Mouse (Mus musculus): ENCODE results near the gene Olfr78. TPM values are rescaled to one million over a fixed set of nuclear protein-coding genes. Genes with fewer than 3 reads are reported as not detected.

The Olfr78 gene
- total RNA-seq (2022) = under 1 TPM in 3 of 4 experiments, not detected in 1; 0.29 to 0.34 (median 0.32) TPM

DNA sequence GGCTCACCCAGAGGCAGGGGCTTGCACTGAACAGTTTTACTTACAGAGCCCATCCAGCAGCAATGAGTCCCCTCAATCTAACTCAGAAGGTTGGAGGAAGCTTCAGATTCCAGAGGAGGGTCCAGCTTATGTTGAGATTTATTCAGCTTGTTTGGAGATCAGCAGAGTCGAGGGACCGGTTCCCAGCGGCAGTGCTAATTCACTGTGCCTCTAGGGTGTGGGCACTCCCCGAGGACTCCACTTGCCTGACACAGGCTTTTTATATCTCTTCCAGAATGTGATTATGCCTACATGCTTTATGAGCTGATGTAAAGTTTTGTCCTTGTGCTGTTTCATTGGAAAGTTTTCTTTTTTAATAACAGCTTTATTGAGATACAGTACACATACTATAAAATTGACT, at the start of gene Olfr78, which contains the start of gene Olfr560:
Olfr78 (minus strand) TSS at position 206 of the 400 bp plus-strand sequence.
Olfr560 (minus strand) TSS at position 101 of the 400 bp plus-strand sequence.
- DNase-seq (ENCODE audit: low spot score in 2 of 2) = no peak

DNA sequence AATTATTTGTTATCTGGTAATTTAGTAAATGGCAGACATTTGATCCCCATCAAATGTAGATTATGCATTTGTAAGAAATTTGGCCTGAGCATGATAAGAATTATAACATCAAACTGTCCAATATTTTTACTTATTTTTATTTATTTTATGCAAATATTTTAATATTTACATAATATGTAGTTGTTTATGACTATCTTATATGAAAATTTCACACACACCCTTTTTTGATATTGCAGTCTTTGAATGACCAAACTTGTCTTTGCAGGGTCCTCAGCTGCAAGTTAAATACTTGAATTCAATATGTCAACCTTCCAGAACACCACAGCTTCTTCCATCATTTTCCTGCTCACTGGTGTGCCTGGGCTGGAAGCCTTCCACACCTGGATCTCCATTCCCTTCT, 43.9 kb upstream of the Olfr78 start, which contains the start of gene Olfr564:
Olfr564 (plus strand) TSS at position 301 of the 400 bp plus-strand sequence.
- no peak for DNase-seq (ENCODE audit: low spot score in 2 of 2)

GRCm38 (mm10) chr7:102770921-102771320, 11.7 kb upstream of the Olfr78 start, which contains the start of gene Olfr561:
Gene Olfr561, plus strand, starts transcription at chr7:102771221.
- no peak for DNase-seq (ENCODE audit: low spot score in 2 of 2)

DNA sequence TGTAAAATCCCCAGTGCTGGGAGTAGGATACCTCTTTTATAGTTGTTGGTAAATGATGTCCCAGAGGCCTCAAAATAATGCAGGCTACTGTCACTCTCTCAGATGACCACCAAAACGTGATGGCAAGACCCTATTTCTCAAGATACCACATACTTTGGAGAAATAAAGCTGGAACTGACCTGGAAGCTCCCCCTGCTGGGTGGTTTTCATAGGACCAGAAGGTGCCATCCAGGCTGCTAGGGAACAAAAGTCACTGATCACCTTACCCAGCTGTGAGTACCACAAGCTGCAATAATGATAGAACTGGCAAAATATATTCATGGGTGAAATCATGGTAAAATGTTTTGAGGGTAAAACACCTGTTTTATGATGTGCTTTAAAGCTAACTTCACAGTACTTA, 7.2 kb downstream of the Olfr78 start:
- no peak for DNase-seq (ENCODE audit: low spot score in 2 of 2)

GRCm38 (mm10) chr7:102737705-102738104, 21.6 kb downstream of the Olfr78 start:
- DNase-seq (ENCODE audit: low spot score in 2 of 2) = no peak

- no peak for DNase-seq (ENCODE audit: low spot score in 2 of 2)
These were observed 25.5 kb downstream of the Olfr78 start for GRCm38 (mm10) chr7:102733793-102734192.

DNA sequence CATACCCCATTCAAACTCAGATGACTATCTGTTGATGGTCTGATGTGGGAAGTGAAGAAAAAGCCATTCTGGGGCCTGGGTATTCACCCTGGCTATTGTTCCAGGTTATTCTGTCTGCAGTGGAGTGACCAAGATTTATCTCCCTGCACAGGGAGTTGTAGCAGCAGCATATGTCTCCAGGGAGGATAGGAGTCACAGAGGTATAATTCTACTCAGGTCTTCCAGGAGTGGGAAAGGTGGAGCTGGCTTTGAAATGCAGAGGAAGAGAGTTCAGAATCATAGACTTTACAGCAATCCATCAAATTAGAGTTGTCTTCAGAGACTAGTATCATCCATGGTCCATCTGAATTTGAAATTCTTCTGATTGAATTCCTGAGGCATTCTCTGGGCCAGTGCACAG, 31.9 kb downstream of the Olfr78 start, which contains the start of gene Olfr559:
Olfr559 (minus strand) TSS at position 101 of the 400 bp plus-strand sequence.
- no peak for DNase-seq (ENCODE audit: low spot score in 2 of 2)

GRCm38 (mm10) chr7:102718970-102719369, 40.3 kb downstream of the Olfr78 start, which contains the start of gene Olfr33:
Gene Olfr33, minus strand, starts transcription at chr7:102719070.
- no peak for DNase-seq (ENCODE audit: low spot score in 2 of 2)

- DNase-seq (ENCODE audit: low spot score in 2 of 2) = no peak
These were observed 57.4 kb downstream of the Olfr78 start, which contains the start of gene Olfr558 for GRCm38 (mm10) chr7:102701915-102702314. Gene Olfr558, plus strand, starts transcription at chr7:102702215.

DNA sequence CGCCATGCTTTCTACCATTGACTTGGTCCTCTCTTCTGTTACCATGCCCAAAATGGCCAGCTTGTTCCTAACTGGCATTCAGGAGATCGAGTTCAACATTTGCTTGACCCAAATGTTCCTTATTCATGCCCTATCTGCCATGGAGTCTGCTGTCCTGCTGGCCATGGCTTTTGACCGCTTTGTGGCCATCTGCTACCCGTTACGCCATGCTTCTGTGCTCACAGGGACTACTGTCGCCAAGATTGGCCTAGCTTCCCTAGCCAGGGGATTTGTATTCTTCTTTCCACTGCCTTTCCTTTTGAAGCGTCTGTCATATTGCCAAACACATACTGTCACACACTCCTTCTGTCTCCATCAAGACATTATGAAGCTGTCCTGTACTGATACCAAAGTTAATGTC, 60.8 kb downstream of the Olfr78 start:
- DNase-seq (ENCODE audit: low spot score in 2 of 2) = no peak

GRCm38 (mm10) chr7:102695358-102696125, 63.7 kb downstream of the Olfr78 start, which contains the start of gene Olfr557:
Gene Olfr557, plus strand, starts transcription at chr7:102695910.
- DNase-seq (ENCODE audit: low spot score in 2 of 2) = no peak

Other genes with a start within 250 kb of the Olfr78 start
- not detected for gene Olfr547, start 224.7 kb downstream of the Olfr78 start, total RNA-seq (2022)
- gene Olfr548-ps1, start 218.6 kb downstream of the Olfr78 start, total RNA-seq (2022) = not detected
- not detected for gene Olfr549, start 209.6 kb downstream of the Olfr78 start, total RNA-seq (2022)
- 1 to 10 TPM; 1.9 to 2.5 (median 2.1) TPM for gene Trim21, start 194.0 kb downstream of the Olfr78 start, total RNA-seq (2022)
- gene Olfr550, start 188.0 kb downstream of the Olfr78 start, total RNA-seq (2022) = not detected
- not detected for gene Olfr551, start 167.6 kb downstream of the Olfr78 start, total RNA-seq (2022)
- gene Olfr552, start 161.7 kb downstream of the Olfr78 start, total RNA-seq (2022) = under 1 TPM in 2 of 4 experiments, not detected in 2; 0.10 to 0.13 TPM
- not detected for gene Olfr553, start 141.3 kb downstream of the Olfr78 start, total RNA-seq (2022)
- not detected for gene Olfr554, start 121.0 kb downstream of the Olfr78 start, total RNA-seq (2022)
- not detected for gene Olfr555, start 100.6 kb downstream of the Olfr78 start, total RNA-seq (2022)
- not detected for gene Olfr556, start 94.6 kb downstream of the Olfr78 start, total RNA-seq (2022)
- gene Trim68, start 72.1 kb downstream of the Olfr78 start, total RNA-seq (2022) = 1 to 10 TPM; 3.8 to 5.3 (median 4.6) TPM
- not detected for gene Olfr557, start 63.6 kb downstream of the Olfr78 start, total RNA-seq (2022)
- 1 to 10 TPM in 2 of 4 experiments, under 1 TPM in 2; 0.75 to 1.1 (median 0.98) TPM for gene Olfr558, start 57.3 kb downstream of the Olfr78 start, total RNA-seq (2022)
- gene Olfr33, start 40.4 kb downstream of the Olfr78 start, total RNA-seq (2022) = not detected
- gene Olfr559, start 32.0 kb downstream of the Olfr78 start, total RNA-seq (2022) = not detected
- gene Olfr560, start 105 bp downstream of the Olfr78 start, total RNA-seq (2022) = not detected
- not detected for gene Olfr561, start 11.8 kb upstream of the Olfr78 start, total RNA-seq (2022)
- not detected for gene Olfr564, start 44.0 kb upstream of the Olfr78 start, total RNA-seq (2022)
- not detected for gene Olfr566, start 99.3 kb upstream of the Olfr78 start, total RNA-seq (2022)
- not detected for gene Olfr568, start 117.7 kb upstream of the Olfr78 start, total RNA-seq (2022)
- not detected for gene Olfr569, start 131.4 kb upstream of the Olfr78 start, total RNA-seq (2022)
- not detected for gene Olfr570, start 135.1 kb upstream of the Olfr78 start, total RNA-seq (2022)
- not detected for gene Olfr571, start 158.1 kb upstream of the Olfr78 start, total RNA-seq (2022)
- gene Olfr572, start 164.9 kb upstream of the Olfr78 start, total RNA-seq (2022) = not detected
- not detected for gene Olfr573-ps1, start 183.1 kb upstream of the Olfr78 start, total RNA-seq (2022)
- not detected for gene Olfr574, start 189.0 kb upstream of the Olfr78 start, total RNA-seq (2022)
- gene Olfr575, start 199.3 kb upstream of the Olfr78 start, total RNA-seq (2022) = not detected
- gene Olfr576, start 203.2 kb upstream of the Olfr78 start, total RNA-seq (2022) = not detected
- gene Olfr577, start 216.5 kb upstream of the Olfr78 start, total RNA-seq (2022) = not detected
- not detected for gene Olfr578, start 229.9 kb upstream of the Olfr78 start, total RNA-seq (2022)